Mouse (Mus musculus): ENCODE results near the gene Nos1ap.

- no peak for TF ChIP-seq POLR2A (IDR thresholded peaks at IDR 0.05; ENCODE audit: borderline replicate concordance, low read depth, low read length)
- no peak for TF ChIP-seq CTCF (IDR thresholded peaks at IDR 0.05; ENCODE audit: low read depth, low read length)
These were observed 158.3 kb downstream of the Nos1ap start for GRCm38 (mm10) chr1:170431312-170431711.
